Mouse (Mus musculus): ENCODE results near the gene Rpl18a.
A peak's percentile ranks its signal among the peaks of the same experiment; 100 is the strongest.
"Not testable (repeated sequence)": the region's sequence is repeated elsewhere in the genome, so short reads cannot be mapped to it uniquely, and the experiment has no call there.

Rpl18a gene

DNA sequence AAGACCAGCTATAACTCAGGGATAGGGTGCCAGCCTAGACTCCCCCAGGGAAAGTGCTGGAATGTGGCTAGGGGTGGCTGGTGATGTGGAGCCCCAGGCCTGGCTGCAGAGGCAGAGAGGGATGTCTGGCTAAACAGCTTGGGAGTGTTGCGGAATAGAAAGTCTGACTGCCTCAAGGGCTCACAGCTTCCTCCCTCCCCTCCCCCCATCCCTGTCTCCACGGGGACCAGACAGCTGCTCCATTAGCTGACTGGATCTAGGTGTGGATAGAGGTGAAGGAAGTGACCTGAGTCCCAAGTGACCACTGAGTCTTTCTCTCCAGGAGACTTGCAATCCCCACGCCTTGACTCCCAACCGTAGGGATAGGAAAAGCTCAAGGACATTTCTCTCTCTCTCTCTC, 5.9 kb upstream of the Rpl18a start:
- no peak for DNase-seq (ENCODE audit: low spot score)

DNA sequence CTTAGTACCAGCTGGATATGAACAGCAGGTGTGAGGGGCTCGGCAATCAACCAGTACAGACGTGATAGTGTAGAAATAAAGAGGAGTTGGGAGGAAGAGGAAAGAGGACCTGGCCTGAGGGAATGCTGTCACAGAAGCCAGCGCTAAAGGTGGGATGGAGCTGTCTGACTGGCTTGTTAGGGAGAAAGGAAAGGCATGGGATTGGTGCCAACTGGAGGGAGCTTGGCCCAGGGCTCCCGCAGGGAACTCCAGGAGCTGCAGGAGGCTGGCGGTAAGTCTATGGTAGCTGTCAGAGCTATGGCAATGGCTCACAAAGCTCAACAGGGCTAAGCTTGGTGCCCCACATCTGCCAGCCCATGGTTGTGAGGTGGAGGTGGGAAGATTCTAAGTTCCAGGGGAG, 5.0 kb upstream of the Rpl18a start:
- DNase-seq (ENCODE audit: low spot score) = no peak

DNA sequence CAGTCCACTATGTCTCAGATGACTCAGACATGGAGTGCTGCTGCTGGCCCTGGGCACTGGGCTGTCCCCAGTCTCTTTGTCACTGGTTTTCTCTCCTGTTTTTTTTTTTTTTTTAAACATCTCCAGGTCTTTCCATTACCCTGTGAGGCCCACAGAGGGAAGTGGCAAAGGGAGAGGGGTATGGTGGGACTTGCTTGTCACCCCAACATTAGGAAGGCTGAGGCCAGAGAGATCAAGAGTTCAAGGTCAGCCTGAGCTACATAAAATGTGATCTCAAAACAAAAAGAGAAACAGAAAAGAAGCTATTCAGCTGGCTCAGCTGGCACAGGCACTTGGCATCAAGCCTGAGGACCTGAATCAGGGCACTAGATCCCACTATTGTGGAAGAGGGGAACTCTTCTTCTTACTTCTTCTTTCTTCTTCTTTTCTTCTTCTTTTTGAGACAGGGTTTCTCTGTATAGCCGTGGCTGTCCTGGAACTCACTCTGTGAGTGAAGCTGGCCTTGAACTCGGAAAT, 3.7 kb upstream of the Rpl18a start:
- DNase-seq (ENCODE audit: low spot score) = no peak

DNA sequence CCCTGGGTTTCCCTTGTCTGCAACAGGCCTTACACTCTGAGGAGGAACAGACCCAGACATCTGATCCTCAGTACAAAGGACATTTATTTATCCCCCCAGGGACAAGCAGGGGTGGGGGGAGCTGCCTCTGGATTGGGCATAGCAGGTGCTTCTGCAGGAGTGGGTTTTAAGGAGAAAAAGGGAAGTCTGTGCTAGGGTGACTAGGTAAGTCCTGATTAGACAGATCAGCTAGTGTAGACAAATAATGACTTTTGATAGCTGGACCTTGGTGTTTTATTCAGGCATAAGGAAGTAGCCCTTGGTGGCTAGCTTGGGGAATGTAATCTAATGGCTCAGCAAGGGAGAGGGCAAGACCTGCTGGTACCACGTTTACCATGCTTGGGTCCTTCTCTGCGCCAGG, 2.0 kb upstream of the Rpl18a start:
- no peak for DNase-seq (ENCODE audit: low spot score)

DNA sequence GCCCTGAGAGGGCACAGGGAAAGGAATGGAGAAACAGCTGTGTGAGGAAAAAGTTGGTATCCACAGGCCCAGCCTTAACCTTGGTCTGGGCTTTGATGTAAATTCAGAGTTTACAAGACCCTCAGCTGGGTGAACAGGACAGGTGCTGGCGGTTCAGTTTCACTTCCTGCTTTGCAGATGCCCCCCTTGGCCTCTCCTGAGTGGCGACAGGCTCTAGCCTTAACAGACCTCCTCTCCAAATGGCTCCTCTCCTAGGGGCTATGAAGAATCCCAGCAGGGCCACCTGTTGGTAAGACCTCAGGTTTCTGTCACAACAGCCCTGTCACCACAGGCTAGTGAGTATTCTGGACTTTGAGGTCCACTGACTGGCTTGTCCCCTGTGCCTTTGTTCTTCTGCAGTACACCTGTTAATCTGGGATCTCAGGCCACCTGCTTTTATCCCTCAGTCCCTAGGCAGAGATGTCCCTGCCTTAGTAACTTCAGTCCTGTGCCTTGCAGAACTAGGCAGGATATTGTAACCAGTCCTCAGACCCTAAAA, 1.5 kb upstream of the Rpl18a start:
- DNase-seq (ENCODE audit: low spot score) = no peak

DNA sequence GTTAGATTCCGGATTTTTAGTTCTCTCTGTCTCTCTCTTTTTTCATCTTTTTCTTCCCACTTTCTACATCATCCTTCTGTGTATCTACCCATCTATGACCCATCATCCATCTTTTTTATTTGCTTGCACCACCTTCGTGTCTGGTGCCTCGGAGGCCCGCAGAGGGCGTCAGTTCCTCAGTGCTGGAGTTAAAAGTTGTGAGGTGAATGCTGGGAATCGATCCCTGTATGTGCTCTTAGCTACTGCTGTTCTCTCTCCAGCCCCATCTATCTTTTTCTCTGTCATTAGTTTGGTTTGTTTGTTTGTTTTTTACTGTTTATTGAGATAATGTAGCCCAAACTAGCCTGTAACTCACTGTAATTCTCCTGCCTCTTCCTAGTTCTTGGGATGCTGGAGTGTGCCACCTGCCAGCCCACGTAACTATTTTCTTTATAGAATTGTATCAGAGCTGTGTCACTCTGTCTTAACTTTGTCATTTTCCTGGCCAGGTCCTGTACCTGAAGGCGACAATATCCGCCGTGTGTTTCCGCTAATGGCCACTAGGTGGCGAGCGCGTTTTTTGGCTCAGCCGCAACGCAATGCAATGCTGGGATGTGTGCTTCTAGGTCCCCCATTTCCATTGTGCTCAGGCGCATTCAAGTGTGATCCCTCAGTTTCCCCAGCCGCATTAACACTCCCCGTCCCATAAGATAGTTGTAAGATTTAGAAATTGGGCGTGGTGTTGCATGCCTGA, 635 bp upstream of the Rpl18a start:
- DNase-seq (ENCODE audit: low spot score) = peak; percentile 72

DNA sequence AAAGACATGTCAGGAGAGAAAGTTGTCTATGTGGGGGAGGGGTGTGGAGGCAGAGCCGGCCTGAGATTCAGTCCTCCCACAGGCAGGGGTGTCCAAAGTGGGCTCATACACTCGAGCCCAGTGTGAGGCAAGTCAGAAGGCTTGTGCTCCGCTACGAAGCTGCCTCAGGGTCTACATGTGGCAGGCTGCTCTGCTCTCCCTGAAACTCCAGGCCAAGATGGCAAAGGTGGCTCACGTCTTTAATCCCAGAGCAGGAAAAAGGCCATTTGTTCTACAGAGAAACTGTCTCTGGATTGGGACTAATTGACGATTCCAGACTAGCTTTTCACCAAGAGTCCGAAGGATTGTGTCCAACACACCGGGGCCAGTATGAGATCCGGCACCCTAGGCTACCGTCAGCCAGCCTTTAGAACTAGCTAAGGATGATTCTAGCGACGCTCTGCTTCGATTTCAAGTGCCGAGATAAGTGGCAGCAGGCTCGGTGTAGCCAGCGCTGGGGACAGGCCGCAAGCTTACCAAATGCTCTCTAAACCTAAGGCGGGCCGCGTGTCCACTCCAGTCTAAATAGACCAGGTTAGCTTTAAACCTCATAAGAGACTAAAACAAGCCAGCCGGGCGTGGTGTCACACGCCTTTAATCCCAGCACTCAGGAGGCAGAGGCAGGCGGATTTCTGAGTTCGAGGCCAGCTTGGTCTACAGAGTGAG, 744 bp downstream of the Rpl18a start:
- DNase-seq (ENCODE audit: low spot score) = no peak

DNA sequence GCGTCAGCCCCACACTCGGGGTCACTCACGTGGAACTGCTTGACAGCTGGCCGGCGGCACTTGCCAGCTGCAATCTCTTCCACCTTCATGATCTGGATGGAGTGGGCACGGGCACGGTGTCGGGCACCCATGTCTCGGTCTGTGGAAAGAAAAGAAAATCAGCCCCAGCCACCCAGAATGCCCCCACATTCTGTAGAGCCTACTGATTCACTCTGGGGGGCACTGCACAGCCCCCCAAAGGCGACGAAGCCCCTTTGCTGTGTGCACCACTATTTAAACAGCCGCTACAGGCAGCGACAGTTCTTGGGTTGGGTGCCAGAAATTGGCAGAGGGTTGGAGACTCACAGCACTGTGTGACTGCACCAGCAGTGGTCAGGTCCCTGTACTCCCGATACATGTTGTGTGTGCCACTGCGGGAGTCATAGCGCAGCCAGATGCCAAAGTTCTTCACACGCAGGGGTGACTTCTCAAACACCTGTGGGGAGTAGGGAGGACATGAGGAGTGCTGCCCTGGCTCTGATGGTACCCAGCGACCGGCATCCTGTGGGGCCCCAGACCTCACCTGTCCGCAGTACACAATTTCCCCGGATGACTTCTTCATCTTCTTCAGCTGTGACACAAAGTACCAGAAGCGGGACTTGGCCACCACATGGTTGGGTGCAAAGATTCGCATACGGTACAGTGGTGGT, 1.5 kb downstream of the Rpl18a start:
- not testable (repeated sequence) for DNase-seq (ENCODE audit: low spot score)

DNA sequence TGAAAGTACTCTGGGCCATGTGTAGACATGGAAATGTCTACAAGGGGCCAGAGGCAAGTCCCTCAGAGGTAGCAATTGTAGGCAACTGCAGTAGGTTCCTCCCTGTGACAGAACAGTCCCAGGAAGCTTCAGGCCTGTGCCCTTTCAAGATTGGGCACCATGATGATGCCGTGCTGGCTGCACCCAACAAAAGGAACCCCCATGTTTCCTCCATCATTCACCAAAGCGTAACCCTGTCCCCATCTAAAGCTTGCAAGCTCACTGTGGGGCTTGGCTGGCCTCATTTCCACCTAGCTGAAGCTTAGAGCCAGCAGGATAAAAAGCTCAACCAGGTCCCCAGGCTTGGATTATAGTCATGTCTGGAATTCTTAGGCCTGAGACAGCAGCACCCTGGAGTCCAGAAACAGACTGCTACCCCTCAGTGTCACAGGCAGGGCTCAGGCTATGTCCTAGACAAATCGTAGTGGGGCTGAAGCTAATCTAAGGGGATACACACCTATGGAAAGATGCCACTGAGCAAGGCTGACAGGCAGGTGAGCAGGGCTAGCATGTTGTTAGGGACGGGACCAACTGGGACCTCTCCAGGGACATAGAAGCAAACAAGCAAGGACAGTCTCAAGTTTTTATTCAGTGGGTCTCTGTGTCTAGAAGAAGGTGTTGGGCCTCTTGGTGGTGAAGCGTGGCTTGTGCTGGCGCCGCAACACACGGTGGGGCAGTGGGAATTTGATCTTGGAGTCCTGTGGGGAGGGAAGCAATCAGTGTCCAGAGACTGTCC, 2.3 kb downstream of the Rpl18a start:
- no peak for DNase-seq (ENCODE audit: low spot score)

DNA sequence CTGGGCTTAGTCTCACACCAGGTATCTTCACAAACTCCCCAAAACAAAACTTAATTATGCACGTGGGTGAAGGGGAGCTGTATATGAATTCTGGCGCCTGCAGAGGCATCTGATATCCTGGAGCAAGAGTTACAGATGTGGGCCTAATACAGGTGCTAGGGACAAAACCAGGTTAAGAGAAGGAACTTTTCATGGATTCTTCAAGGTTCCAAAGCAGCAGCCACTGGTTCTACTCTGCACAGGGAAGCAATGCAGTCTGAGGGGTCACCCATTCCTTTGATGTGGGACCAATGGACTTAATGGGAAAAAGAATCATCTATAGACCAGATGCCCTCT, 2.9 kb downstream of the Rpl18a start:
- no peak for DNase-seq (ENCODE audit: low spot score)

DNA sequence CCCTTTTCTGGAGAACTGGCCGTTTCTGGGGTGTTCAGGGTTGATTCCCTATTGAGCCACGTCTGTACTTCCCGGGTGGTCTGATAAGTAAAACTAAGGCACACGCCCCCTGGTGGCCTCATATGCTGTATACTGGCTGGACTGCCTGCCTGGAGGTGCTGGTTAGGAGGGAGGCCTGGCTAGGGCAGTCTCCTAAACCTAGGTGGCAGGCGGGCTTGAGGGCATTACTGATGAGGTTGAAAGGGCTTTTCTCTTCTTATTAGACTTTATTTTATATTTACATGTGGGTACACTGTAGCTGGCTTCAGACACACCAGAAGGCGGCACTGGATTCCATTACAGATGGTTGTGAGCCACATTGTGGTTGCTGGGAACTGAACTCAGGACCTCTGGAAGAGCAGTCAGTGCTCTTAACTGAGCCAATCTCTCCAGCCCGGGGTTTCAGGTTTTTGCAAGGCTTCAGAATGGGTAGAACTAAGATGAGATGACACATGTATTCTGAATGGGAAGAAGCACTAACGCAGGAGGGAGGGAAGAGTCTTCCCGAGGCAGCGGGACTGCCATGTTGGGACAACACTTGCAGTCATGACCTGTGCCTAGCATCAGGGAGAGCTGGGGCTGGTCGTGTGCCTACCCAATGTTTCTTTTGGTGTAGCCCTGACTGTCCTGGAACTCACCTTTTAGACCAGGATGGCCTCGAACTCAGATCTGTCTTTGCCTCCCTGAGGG, 3.4 kb downstream of the Rpl18a start:
- DNase-seq (ENCODE audit: low spot score) = peak; percentile 82

DNA sequence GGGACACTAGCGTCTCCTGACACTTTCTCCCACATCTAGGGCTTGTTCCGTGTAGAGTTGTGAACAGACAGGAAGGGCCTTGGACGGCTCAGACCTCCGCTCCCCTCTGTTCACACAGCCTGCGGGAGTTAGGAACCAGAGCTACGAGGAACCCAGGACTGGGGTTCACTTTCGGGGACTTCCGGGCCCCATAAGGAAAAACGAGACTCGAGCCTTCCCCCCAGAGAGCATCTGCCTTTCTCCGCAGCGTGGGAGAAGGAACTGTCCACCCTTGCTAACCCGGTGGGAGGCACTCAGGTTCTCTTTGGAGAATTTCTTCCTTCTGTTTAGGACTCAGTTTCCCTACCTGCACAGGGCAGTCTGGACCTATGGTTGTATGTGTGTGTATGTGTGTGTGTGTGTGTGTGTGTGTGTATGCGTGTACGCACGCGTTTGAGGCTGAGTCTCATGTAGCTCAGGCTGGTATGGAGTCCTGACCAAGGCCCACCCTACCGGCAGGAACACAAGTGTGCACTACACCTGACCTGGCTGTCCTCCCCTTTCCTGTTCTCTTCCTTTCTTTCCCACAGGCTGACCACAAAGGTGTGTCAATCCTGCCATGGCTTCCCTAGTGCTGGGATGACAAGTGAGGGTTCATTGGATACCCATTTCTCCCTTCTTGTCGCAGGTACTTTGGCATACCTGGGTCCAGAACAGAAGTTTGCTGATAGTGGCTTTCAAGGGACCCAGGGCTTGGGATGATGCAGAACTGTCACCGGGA, 4.1 kb downstream of the Rpl18a start:
- DNase-seq (ENCODE audit: low spot score) = peak; percentile 44

DNA sequence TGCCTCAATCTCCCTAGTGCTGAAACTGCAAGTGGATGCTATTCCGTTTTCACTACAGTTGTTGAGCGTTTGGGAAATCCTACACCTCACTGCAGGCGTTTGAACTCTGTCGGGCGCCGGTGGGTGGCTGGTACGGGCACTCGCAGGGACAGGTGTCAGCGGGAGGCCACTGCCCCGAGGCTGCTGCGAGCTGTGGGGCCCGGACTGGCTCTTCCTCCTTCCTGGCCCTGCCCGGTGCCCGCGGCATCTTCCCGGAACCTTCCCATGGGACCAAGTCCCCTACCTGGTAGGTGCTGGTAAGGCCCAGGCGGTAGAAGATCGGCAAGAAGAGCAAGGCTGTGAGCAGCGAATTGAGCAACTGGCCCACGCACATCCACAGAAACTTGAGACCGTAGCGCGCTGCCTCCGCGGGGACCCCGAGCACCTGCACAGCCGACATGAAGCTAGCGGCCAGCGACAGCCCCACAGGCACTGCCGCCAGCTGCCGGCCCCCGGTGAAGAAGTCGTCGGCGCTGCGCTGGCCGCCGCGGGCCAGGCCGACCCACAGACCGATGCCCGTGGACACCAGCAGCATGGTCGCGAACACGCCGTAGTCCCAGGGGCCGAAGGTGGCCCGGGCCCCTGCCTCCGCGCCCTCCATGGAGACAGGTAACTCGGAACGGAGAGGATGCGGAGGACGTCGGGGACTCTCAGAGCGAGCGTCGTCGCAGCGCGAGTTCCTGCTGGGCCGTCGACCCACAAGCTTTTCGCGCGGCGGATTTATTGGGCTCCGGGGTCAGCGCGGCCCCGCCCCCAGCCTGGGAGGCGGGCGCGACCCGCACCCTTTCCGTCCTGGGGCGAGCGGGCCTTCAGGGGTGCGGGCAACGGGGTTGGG, 5.0 kb downstream of the Rpl18a start, which contains the start of gene Slc5a5:
Gene Slc5a5, minus strand, starts transcription at position 736 of the 874 bp plus-strand sequence.
- DNase-seq (ENCODE audit: low spot score) = no peak

DNA sequence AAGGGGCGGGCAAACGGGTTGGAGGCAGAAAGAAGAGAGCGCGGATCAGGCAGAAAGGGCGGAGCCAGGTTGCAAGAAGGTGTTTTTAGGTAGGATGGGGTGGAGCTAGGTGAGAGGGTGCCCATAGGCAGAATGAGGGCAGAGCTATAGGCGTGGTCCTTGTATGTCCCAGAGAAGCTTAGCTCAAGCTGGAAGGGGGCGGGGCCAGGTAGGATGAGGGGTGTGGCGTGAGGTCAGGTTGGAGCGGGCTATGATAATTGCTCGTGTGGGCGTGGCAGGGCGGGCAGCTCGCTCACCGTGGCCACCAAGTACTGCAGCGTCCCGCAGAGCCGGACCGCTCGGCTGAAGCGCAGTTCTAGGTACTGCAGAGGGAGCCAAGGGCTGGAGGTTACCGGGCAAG, 5.9 kb downstream of the Rpl18a start:
- no peak for DNase-seq (ENCODE audit: low spot score)

DNA sequence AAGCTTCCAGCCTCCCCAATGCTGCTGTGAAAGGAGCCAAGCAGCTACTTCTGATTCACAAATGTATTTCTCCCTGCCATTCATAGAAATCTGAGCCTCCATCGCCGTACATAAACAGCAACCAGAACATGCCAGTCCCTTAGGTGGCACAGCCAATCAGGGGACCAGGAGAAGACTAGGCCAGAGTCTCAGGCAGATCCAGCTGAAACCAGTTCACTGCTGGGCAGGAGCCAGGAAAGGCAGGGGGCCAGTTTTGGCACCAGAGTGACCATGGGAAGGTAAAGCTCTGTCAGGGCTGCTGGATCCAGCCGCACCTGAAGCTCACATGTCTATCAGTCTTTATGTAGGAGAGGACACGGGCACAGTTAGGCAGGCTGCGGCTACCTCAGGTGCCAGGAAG, 6.6 kb downstream of the Rpl18a start:
- no peak for DNase-seq (ENCODE audit: low spot score)

DNA sequence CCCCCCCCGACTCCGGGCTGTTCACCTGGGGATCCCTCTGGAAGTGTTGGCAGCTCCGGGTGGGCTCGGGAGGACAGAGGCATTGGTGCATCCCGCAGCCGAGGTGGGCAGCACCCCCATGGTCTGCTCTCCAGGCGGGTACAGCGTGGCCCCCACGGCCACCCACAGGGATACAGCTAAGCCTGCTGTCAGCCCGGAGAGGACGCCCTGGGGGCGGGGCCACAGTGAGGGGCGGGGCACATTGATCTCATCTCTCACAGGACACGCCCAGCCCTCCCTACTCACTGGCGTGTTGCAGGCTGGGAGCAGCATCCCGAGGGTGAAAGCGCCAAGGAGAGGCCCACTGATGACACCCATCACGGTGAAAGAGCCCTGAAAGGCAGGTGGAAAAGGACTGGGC, 9.5 kb downstream of the Rpl18a start:
- no peak for DNase-seq (ENCODE audit: low spot score)

DNA sequence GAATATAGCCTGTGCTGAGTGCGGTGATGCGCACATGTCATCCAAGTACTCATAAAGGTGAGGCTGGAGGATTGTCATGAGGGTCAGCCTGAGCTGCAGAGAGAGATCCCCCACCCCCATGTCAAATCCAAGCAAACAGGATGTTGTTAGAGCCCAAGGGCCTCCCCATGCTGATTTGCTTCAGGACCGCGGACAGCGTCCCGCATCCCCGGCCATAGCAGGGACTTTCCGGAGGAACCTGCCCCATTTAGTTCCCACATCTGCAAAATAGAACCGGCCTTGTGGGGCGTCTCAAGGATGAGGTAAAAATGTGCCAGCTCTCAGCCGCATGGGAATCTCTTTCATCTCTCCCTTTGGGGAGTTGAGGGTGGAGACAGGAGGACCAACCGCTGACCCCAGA, 11.6 kb downstream of the Rpl18a start:
- no peak for DNase-seq (ENCODE audit: low spot score)

DNA sequence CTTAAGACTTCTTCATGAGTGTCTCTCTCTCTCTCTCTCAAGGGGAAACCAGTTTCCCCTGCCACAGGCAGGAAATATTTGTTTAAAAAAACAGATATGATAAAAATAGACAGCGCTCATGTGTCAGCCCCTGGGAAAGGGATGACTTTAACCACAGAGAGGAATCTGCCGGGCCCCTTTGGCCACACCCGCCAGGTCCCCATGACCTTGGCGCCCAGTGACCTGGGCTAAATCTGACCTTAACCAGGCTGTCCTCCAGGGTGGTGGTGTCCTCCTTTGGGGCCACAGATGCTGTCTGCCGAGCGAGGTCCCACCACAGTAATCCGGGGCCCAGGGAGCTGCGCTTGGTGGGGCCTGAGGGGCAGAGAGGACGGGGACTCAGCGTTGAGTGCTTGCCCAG, 12.5 kb downstream of the Rpl18a start:
- no peak for DNase-seq (ENCODE audit: low spot score)

DNA sequence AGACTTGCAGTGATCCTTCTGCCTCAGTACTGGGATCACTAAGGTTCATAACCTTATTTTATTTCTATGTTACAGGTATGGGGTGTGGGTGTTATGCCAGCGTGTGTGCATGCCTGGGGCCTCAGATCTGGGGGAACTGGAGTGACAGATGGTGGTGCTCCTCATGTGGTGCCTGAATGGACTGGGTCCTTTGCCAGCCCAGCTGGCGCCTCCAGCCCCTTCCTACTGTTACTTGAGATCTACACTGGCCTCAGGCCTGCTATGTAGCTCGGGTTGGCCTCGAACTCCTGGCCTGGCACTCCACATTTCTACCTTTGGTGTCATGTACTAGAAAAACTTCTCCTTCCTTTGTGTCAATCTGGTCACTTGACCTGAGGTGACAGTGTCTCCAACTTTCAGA, 13.0 kb downstream of the Rpl18a start:
- no peak for DNase-seq (ENCODE audit: low spot score)

DNA sequence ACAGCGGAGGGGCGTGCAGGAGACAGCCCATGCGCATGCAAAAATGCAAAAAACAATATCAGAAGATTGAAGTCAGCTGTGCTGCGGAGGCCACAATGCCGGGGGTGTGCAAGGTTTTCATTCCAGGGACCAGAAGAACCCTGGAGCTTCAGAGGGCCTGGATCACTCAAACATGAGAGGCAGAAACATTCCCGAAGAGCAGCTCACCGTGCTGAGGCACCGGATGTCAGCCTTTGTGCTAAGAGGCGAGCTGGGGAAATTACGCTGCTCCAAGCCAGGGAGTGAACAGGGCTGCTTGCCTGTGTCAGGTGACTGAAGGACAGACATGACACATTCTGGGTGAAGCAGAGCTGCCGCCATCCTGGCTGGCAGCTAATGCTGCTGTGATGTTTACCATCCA, 16.7 kb downstream of the Rpl18a start:
- DNase-seq (ENCODE audit: low spot score) = no peak

Data from yolk sac, embryonic 10.5 days (tissue).